Mouse (Mus musculus) ovary, postnatal 14 days (tissue): ENCODE measurements around the gene Crtam.
A peak's percentile ranks its signal among the peaks of the same experiment; 100 is the strongest.

Experiments used
- DNase-seq: peaks from one replicate; pipeline ENCODE4 v3.0.0; 2022; ENCODE audit warnings: low spot score

Crtam gene

DNA sequence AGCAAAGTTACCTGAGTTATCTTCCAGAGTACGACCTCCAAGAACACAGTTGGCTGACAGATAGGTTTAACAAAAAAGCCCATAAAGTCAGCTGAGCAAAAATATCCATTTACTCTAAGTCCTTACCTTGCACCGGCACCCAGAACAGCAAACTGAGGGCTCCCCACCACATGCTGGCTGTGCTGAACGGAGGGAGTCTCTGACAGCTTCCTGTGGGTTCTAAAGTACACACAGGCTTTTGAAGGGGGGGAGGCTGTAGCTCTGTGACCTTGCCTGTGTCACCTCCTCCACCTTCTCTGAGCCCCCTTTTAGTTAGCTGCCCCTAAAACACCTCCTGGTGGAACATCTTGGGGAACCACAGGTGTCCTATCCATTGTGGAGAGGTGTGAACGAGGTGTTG, at the start of gene Crtam:
Crtam (minus strand) TSS at position 214 of the 400 bp plus-strand sequence.
- DNase-seq: no peak

GRCm38 (mm10) chr9:41054166-41054565, 49.7 kb upstream of the Crtam start:
- peak; percentile 23 for DNase-seq

DNA sequence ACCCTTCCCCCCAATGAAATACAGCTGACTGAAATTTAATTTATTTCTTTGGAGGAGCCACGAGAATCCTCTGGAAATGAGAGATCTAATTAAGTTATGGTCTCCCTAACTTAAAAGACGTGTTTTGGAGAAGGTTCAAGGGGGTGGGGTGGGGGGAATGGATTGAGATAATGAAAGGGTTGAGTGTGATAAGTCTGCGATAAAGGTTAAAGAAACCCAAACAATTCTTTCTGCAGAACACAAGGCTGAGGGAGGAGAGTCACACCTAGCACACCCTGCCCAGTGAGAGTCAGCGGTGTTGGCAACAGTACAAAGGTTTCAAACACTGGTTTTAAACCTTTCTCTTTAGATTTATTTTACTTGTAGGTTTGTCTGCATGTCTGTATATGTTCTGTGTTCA, 49.0 kb upstream of the Crtam start:
- DNase-seq: no peak

DNA sequence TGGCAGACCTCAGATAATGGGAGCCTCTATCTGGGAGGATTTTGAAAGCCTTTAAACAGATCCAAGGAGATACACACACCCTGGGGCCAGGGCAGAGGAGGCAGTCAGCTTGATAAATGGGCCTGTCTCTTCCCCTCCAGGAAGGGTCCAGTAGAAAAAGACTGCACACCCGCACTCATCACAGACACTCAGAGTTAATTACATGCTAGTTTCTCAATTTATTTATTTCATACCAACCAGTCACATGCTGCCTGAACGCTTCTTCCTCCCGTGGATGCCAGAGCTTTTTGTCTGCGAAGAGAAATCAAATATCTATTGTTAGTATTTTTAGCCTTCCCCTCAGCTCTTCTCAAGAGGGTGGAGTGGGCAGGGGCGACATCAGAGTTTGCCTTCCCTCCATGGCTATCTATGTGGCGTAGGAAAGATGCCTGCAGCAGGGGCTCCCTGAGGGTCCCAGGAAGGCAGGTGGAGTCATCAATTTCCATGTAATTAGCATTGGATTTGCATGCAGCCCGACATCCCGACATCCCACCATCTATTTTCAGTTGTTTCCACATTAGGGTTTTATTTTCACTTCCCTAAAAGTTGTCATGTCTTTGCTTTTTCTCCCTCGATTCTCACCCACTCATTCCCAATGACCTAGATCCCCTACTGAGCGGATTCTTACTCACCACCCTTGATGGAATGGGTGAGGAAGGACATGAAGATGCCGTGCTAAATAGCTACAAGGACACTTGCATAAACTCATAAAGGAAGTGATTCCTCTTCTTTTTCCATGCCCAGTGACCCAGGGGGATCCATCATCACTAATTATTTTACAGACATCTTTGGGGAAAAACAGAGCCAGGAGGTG, 46.9 kb upstream of the Crtam start:
- no peak for DNase-seq

GRCm38 (mm10) chr9:41050331-41051079, 46.1 kb upstream of the Crtam start:
- no peak for DNase-seq

GRCm38 (mm10) chr9:41049282-41049681, 44.9 kb upstream of the Crtam start:
- DNase-seq: no peak

DNA sequence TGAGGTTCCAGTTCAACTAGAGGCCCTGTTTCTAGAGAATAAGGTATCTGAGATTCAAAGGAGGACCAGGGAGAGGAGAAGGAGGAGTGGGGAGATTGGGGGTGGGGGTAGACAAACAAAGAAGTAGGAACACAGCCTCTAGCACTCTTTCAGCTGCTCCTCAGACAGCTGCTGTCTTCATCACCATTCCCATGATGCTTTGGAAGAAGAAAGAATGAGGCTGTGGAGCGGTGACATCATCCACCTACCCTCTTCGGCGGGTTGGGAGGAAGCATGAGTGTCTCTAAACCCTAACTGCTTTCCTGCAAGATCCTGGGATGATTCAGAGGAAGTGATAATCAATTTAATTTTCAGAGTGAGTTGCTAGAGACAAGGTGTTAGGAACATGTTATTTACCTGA, 44.4 kb upstream of the Crtam start:
- no peak for DNase-seq

DNA sequence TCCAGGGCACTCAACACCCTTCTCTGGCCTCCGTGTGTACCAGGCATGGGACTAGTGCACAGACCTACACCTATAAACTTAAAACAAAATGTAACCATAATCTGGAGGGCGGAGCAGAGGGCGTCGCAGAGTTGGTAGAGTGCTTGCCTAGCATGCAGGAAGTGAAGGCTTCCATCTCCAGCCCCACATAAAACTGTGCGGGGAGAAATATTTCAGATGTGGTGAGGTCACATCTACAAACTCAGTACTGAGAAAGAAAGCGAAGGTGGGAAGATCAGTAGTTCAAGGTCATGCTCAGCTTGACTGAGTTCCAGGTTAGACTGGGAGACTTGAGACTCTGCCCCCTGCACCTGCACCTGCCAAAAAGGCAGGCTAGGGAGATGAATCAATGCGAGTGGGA, 43.8 kb upstream of the Crtam start:
- no peak for DNase-seq

GRCm38 (mm10) chr9:41047654-41048053, 43.2 kb upstream of the Crtam start:
- DNase-seq: no peak

GRCm38 (mm10) chr9:41044626-41045025, 40.2 kb upstream of the Crtam start:
- peak; percentile 87 for DNase-seq

GRCm38 (mm10) chr9:41043641-41044040, 39.2 kb upstream of the Crtam start:
- DNase-seq: no peak

DNA sequence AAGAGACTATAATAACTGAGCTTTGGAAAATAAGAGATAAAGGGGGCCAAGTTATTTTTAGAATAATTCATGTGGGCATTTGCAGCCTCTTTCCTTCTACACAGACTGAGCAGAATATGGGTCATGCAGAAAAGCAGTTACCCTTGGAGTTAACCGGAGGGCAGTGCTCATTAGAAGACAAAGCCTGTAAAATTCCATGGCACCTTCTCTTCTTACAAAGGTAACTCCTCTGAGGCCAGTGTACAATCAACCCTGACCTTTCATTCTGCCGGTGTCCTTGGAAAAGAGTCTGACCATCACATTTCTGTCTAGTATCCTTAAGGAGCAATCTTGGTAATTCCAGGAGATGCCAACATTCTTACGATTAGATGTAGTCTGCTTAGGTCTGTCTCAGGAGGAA, 37.0 kb upstream of the Crtam start:
- DNase-seq: no peak

GRCm38 (mm10) chr9:41038150-41038664, 33.8 kb upstream of the Crtam start:
- no peak for DNase-seq

DNA sequence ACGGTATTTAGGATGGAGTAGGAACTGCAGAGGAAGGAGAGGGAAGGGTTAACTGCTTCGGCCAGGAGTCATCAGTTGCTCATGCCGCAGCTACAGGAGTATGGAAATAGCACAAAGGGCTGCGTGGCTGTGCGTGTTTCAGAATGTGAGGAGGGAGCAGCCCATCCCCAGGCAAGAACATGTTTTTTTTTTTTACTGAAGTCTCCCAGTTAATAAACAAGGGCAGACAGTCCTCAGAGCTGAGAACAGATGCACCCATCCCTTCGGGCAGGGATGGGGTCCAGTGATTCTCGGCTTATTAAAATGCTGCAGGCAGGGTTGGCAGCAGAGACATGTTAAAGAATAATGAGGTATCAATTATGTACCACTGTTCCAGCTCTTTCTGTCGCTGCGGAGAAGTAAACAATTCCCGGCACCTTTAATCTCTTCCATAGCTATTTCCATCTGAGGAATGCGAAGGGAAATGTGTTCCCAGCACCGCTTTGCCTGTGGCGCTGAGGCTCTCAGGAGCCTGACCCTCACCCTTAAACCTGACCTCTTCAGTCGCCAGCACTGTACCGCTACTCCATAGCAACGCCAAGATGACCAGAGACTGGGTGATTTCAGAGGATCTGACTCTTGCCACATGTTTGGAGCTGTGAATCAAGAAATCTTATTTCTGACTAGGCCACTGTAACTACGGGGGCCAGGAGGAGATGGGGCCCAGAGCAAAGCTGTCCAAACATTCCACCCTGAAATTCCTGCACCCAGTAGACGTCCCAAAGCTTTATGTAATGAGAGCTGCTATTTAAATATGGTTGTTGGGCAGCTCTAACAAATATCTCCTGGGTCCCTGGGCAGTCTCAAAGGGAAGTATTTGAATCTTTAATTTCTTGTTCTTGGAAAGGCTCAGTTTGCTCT, 27.4 kb upstream of the Crtam start:
- DNase-seq: no peak

GRCm38 (mm10) chr9:41029827-41030226, 25.4 kb upstream of the Crtam start:
- no peak for DNase-seq

- DNase-seq: no peak
These were observed 24.0 kb upstream of the Crtam start for GRCm38 (mm10) chr9:41028470-41028869.

- no peak for DNase-seq
These were observed 17.3 kb upstream of the Crtam start for GRCm38 (mm10) chr9:41021690-41022089.

DNA sequence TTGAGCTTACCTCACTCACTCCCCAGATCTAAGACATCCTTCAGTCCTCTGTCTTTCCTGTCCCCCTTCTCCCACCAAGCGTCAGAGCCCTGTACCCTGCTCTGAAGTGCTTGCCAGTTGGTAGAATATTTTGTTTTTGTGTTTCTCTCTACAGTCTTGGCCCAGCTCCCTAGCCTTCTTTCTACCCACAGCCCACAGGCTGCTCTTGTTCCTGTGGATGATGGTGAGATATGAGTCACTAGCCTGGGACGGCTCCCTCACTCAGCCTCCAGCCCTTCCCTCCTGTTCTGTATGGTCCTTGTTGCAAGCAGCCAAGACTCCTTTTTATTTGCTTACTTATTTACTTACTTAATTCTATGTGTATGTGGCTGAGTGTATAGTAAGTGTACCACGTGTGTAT, 16.1 kb upstream of the Crtam start:
- DNase-seq: no peak

- no peak for DNase-seq
These were observed 10.1 kb upstream of the Crtam start for GRCm38 (mm10) chr9:41014512-41014911.

GRCm38 (mm10) chr9:41012456-41012855, 8.0 kb upstream of the Crtam start:
- DNase-seq: no peak

DNA sequence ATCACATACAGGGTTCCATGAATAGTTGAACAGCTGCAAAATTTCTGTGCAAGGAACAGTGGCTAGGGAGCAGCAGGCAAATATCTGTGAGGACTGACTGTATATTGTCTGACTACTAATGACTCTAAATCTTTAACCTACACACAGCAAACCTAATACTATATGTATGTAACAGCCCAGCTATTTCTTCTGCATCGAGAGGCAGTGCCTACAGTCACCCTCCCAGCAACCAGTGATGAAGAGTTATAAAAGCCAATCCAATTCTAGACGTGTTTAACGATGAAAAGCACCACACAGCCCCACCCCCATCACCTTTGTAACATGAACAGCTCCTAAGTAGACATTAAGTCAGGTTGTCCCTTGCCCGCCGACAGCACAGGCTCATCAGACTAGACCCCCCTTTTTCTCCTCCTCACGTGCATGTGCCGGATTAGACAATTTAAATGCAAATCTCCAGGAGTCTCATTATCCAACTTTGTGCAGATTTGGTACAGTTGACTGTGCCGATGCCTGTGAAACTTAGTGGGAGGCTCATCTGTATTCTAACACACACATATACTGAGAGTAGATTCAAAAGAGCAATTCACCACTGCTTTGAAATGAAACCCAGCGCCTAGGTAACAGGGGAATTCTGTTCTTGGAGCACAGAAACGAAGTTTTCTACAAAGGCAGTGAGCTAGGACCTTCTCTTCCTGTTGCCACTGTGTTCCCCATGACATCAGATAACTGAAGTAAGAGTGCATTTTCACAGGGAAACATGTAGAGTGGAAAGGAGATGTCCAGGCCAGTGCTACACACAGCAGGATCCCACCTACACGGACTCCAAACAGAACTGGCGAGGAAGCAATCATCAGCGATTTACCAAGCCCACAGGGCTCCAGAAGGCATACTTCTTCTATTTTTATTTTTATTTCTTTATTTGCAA, 7.3 kb upstream of the Crtam start:
- DNase-seq: no peak
